Mouse (Mus musculus) ES-Bruce4 (cell line): ENCODE results near the gene Prkg2. TPM values are rescaled to one million over a fixed set of nuclear protein-coding genes. Genes with fewer than 3 reads are reported as not detected.

Source experiments
- H3K27ac ChIP-seq: 2 replicates; pipeline ENCODE4 v1.5.1; 2012; ENCODE audit warnings: low read length, inconsistent platforms; ENCODE audit not compliant: insufficient read depth
- H3K27me3 ChIP-seq: 2 replicates; pipeline ENCODE4 v1.6.1; 2012; ENCODE audit warnings: mild to moderate bottlenecking, low read length, inconsistent platforms; ENCODE audit not compliant: control insufficient read depth, poor library complexity, insufficient read depth, severe bottlenecking
- H3K36me3 ChIP-seq: 2 replicates; pipeline ENCODE4 v1.6.1; 2012; ENCODE audit warnings: inconsistent platforms, mild to moderate bottlenecking, low read length, moderate library complexity; ENCODE audit not compliant: control insufficient read depth, poor library complexity, insufficient read depth, severe bottlenecking
- H3K4me1 ChIP-seq: one replicate; pipeline ENCODE4 v1.8.1; 2011; ENCODE audit warnings: low read length; ENCODE audit not compliant: control insufficient read depth, insufficient read depth
- H3K4me3 ChIP-seq: 2 replicates; pipeline ENCODE4 v1.5.1; 2011; ENCODE audit warnings: low read depth, mild to moderate bottlenecking, low read length
- H3K9ac ChIP-seq: 2 replicates; pipeline ENCODE4 v1.6.1; 2012; ENCODE audit warnings: low read depth, mild to moderate bottlenecking, inconsistent platforms; ENCODE audit not compliant: poor library complexity, severe bottlenecking
- H3K9me3 ChIP-seq: replicated peaks from 2 replicates; pipeline ENCODE4 v1.6.1; 2012; ENCODE audit warnings: mild to moderate bottlenecking, low read length, inconsistent platforms; ENCODE audit not compliant: control insufficient read depth, poor library complexity, insufficient read depth, severe bottlenecking
- CTCF ChIP-seq: IDR thresholded peaks from one replicate; pipeline ENCODE4 v1.8.1; 2011; ENCODE audit warnings: low read depth, low read length
- EP300 ChIP-seq: IDR thresholded peaks from 2 replicates; pipeline ENCODE4 v1.6.1; 2011; ENCODE audit warnings: low read depth, low read length; ENCODE audit not compliant: insufficient read depth
- POLR2A ChIP-seq: IDR thresholded peaks from one replicate; pipeline ENCODE4 v1.8.1; 2011; ENCODE audit warnings: low read length; ENCODE audit not compliant: insufficient read depth
- polyA plus RNA-seq: library from polyadenylated mRNA; stranded (reverse); fragments of >200 nt; gene quantifications from 2 replicates; pipeline ENCODE4 v1.2.4, GENCODE M21; 2011; ENCODE audit warnings: low read depth; ENCODE audit not compliant: missing spikeins, insufficient read depth, insufficient read length

Gene Prkg2
- polyA plus RNA-seq, 1 experiment = 0.19 TPM

GRCm38 (mm10) chr5:98921608-98922007 is 115.5 kb downstream of the Prkg2 start:
- no peak overlapping the region for H3K27ac ChIP-seq
- TF ChIP-seq CTCF = no peak
- TF ChIP-seq POLR2A = no peak
- no peak for TF ChIP-seq EP300
- no peak overlapping the region for H3K4me3 ChIP-seq

DNA sequence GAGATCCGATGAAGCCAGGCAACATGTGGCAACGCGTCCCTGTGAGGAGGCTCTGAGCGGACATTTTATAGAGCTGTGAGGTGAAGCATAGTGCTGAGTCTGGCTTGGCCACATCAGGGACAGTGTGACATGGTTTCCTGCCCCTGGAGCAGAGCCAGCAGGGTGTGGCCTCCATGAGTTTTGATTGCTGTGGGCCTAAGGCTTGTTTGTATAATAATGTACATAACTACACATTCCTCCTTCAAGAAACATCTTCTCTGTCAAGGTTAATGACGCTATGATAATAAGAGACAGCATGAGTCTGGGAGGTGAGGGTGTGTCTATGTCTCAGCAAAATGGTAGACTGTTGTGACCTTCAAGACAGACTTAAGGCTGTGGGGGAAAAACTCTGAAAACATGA is 118.4 kb downstream of the Prkg2 start:
- no peak overlapping the region for H3K9ac ChIP-seq
- TF ChIP-seq CTCF (no peak), POLR2A (no peak), EP300 (no peak)
- H3K9me3 ChIP-seq = peaks cover 9% of the 10 kb centered on the region
- no peaks in the 10 kb centered on the region for H3K27me3 ChIP-seq
- H3K4me3 ChIP-seq = no peak overlapping the region
- H3K27ac ChIP-seq = no peak overlapping the region
- H3K4me1 ChIP-seq = peaks cover 2% of the 10 kb centered on the region
- no peaks in the 10 kb centered on the region for H3K36me3 ChIP-seq

More at GRCm38 (mm10) chr5:98921608-98922007, 115.5 kb downstream of the Prkg2 start:
- H3K4me1 ChIP-seq = peaks cover 2% of the 10 kb centered on the region
- no peaks in the 10 kb centered on the region for H3K36me3 ChIP-seq
- H3K9me3 ChIP-seq = peaks cover 9% of the 10 kb centered on the region
- H3K9ac ChIP-seq = no peak overlapping the region
- H3K27me3 ChIP-seq = no peaks in the 10 kb centered on the region

GRCm38 (mm10) chr5:98902339-98902738 is 134.8 kb downstream of the Prkg2 start:
- H3K9ac ChIP-seq = no peak overlapping the region
- no peaks in the 10 kb centered on the region for H3K27me3 ChIP-seq
- no peaks in the 10 kb centered on the region for H3K9me3 ChIP-seq
- no peaks in the 10 kb centered on the region for H3K4me1 ChIP-seq
- no peak overlapping the region for H3K27ac ChIP-seq
- no peaks in the 10 kb centered on the region for H3K36me3 ChIP-seq
- TF ChIP-seq EP300 = no peak
- no peak for TF ChIP-seq CTCF
- no peak for TF ChIP-seq POLR2A
- no peak overlapping the region for H3K4me3 ChIP-seq

DNA sequence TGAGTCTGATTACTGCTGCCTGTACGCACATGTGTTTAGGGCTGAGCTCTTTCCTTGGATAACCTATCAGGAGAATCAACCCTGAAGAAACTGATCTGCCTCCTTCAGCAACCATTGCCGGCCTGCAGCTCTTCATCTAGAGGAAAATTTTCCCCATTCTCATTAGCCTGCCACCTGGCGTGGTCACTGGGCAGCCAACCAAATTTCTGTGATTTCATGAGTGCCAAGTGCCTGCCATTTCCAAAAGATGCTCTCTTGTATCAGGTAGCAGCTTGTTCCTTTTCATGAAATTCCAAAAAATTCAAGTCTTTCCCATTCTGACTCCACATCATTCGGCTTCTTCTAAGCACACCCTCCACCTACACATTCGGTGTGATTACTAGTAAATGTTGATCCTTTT is 136.2 kb downstream of the Prkg2 start:
- H3K9me3 ChIP-seq = no peaks in the 10 kb centered on the region
- no peaks in the 10 kb centered on the region for H3K27me3 ChIP-seq
- no peak for TF ChIP-seq CTCF
- H3K36me3 ChIP-seq = no peaks in the 10 kb centered on the region
- H3K4me3 ChIP-seq = no peak overlapping the region
- no peaks in the 10 kb centered on the region for H3K4me1 ChIP-seq
- H3K27ac ChIP-seq = no peak overlapping the region
- H3K9ac ChIP-seq = no peak overlapping the region

- Histone ChIP-seq H3K4me1 (no peaks in the 10 kb centered on the region), H3K4me3 (no peak overlapping the region), H3K36me3 (no peaks in the 10 kb centered on the region), H3K27me3 (no peaks in the 10 kb centered on the region), H3K27ac (no peak overlapping the region), H3K9me3 (no peaks in the 10 kb centered on the region), H3K9ac (no peak overlapping the region)
- TF ChIP-seq EP300 (no peak), POLR2A (no peak), CTCF (no peak)
These were observed 139.2 kb downstream of the Prkg2 start for GRCm38 (mm10) chr5:98897946-98898345.

GRCm38 (mm10) chr5:98894281-98894680 is 142.9 kb downstream of the Prkg2 start:
- Histone ChIP-seq H3K9ac (no peak overlapping the region), H3K36me3 (no peaks in the 10 kb centered on the region), H3K9me3 (no peaks in the 10 kb centered on the region), H3K4me3 (no peak overlapping the region), H3K27ac (no peak overlapping the region), H3K27me3 (no peaks in the 10 kb centered on the region), H3K4me1 (no peaks in the 10 kb centered on the region)
- TF ChIP-seq POLR2A (no peak), CTCF (no peak), EP300 (no peak)
